Mouse (Mus musculus): ENCODE results near the gene Sh3bgrl2.

DNA sequence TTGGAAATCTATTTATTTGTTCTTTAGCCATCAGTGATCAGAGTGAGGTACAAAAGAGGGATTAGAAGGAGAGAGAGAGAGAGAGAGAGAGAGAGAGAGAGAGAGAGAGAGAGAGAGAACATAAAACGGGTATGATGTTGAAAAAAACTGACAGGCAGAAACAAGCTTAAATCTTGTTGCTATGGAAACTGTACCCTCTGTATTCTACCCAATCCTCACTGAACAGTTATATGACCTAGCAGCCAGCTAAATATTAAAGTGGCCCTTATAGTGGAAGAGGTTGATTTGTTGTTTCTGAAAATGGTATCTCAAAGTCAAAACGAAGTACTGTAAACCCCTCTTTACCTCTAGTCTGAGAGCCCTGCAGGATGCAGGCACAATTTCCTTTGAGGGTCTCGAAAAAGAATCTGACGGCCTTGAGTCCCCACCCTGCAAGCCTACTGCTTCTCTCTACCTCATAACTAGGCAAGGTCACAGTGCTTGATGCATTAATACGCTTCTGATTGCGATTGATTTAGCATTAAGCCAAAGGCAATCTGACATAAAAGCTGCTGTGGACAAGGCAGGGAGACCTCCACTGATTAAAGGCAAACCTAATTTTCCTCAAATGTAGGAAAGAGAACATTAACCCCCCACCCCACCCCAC is 28.5 kb upstream of the Sh3bgrl2 start:
- TF ChIP-seq CTCF (IDR thresholded peaks at IDR 0.05; ENCODE audit: control insufficient read depth, insufficient read depth, insufficient replicate concordance, low read depth, low read length) = no peak
- no peak for TF ChIP-seq POLR2A (IDR thresholded peaks at IDR 0.05; ENCODE audit: control insufficient read depth, low read depth, low read length)

All from testis, adult 2 months (tissue).